Mouse (Mus musculus) neural tube, embryonic 15.5 days (tissue): ENCODE data around the gene Pmm1. TPM values are rescaled to one million over a fixed set of nuclear protein-coding genes. Genes with fewer than 3 reads are reported as not detected.
A peak's percentile ranks its signal among the peaks of the same experiment; 100 is the strongest.
"Not testable (repeated sequence)": the region's sequence is repeated elsewhere in the genome, so short reads cannot be mapped to it uniquely, and the experiment has no call there.

Experiments
- ATAC-seq: fragments of 200-750 bp; cut with Nextera tagmentation; 2 replicates; pipeline ENCODE4 v1.8.0; 2017; ENCODE audit warnings: mild to moderate bottlenecking, moderate TSS enrichment, moderate library complexity; ENCODE audit not compliant: low FRiP score
- H3K27ac ChIP-seq: fragments of 300-500 bp; sonication (generic); replicated peaks from 2 replicates; pipeline ENCODE4 v1.5.1; 2015; ENCODE audit warnings: mild to moderate bottlenecking, inconsistent platforms
- H3K27me3 ChIP-seq: fragments of 300-500 bp; sonication (generic); replicated peaks from 2 replicates; pipeline ENCODE4 v1.6.1; 2015; ENCODE audit warnings: inconsistent platforms
- H3K36me3 ChIP-seq: fragments of 300-500 bp; sonication (generic); 2 replicates; pipeline ENCODE4 v1.6.1; 2015; ENCODE audit warnings: inconsistent platforms
- H3K4me1 ChIP-seq: fragments of 300-500 bp; sonication (generic); 2 replicates; pipeline ENCODE4 v1.6.1; 2015; ENCODE audit warnings: inconsistent platforms
- H3K4me2 ChIP-seq: fragments of 300-500 bp; sonication (generic); 2 replicates; pipeline ENCODE4 v1.6.1; 2015; ENCODE audit warnings: inconsistent platforms, mild to moderate bottlenecking, moderate library complexity
- H3K4me3 ChIP-seq: fragments of 300-500 bp; sonication (generic); replicated peaks from 2 replicates; pipeline ENCODE4 v1.5.1; 2015; ENCODE audit warnings: mild to moderate bottlenecking, inconsistent platforms
- H3K9ac ChIP-seq: fragments of 300-500 bp; sonication (generic); replicated peaks from 2 replicates; pipeline ENCODE4 v1.6.1; 2015; ENCODE audit warnings: mild to moderate bottlenecking, inconsistent platforms
- H3K9me3 ChIP-seq: fragments of 300-500 bp; sonication (generic); replicated peaks from 2 replicates; pipeline ENCODE4 v1.6.1; 2016; ENCODE audit warnings: inconsistent platforms
- WGBS: fragments of 180-500 bp; shearing (Covaris S2); methylation state at CpG from one replicate; pipeline ENCODE4 v1.1.7; 2015; ENCODE audit warnings: mixed read lengths; 5-methylcytosine and 5-hydroxymethylcytosine counted together
- polyA plus RNA-seq: library from polyadenylated mRNA; unstranded; fragments of >200 nt; fragmentation: Nextera tagmentation; extraction: Ambion mirVana; gene quantifications from 2 replicates; pipeline ENCODE4 v1.2.1, GENCODE M21; 2015

Pmm1 gene
- polyA plus RNA-seq, 1 experiment from 2014 or later: 111 TPM

GRCm38 (mm10) chr15:81969635-81970034, 8.9 kb upstream of the Pmm1 start:
- WGBS: 71% methylated on average over 6 of the region's 6 CpGs

GRCm38 (mm10) chr15:81969173-81969572, 8.4 kb upstream of the Pmm1 start:
- 73% methylated on average over 7 of the region's 7 CpGs for WGBS
- Histone ChIP-seq H3K27ac (no peak overlapping the region), H3K4me1 (no peaks in the 10 kb centered on the region), H3K27me3 (no peaks in the 10 kb centered on the region), H3K36me3 (no peaks in the 10 kb centered on the region), H3K9ac (no peak overlapping the region), H3K4me3 (no peak overlapping the region), H3K9me3 (no peaks in the 10 kb centered on the region), H3K4me2 (no peak overlapping the region)
- ATAC-seq: no peak

More at GRCm38 (mm10) chr15:81969635-81970034, 8.9 kb upstream of the Pmm1 start:
- ATAC-seq, H3K36me3 ChIP-seq, H3K4me1 ChIP-seq, H3K9me3 ChIP-seq, H3K27ac ChIP-seq, H3K4me2 ChIP-seq, H3K27me3 ChIP-seq, H3K9ac ChIP-seq, H3K4me3 ChIP-seq: not testable (repeated sequence)

GRCm38 (mm10) chr15:81968447-81968846, 7.7 kb upstream of the Pmm1 start:
- Histone ChIP-seq H3K4me2 (no peak overlapping the region), H3K4me3 (no peak overlapping the region), H3K9me3 (no peaks in the 10 kb centered on the region), H3K4me1 (no peaks in the 10 kb centered on the region), H3K27ac (no peak overlapping the region), H3K36me3 (no peaks in the 10 kb centered on the region), H3K27me3 (no peaks in the 10 kb centered on the region), H3K9ac (no peak overlapping the region)
- ATAC-seq: no peak
- WGBS: 67% methylated on average over 2 of the region's 2 CpGs

GRCm38 (mm10) chr15:81967821-81968220, 7.1 kb upstream of the Pmm1 start:
- 91% methylated on average over 5 of the region's 5 CpGs for WGBS
- H3K27me3 ChIP-seq: no peaks in the 10 kb centered on the region

GRCm38 (mm10) chr15:81966062-81966829, 5.5 kb upstream of the Pmm1 start:
- WGBS: 85% methylated on average over 12 of the region's 14 CpGs
- no peak overlapping the region for H3K4me2 ChIP-seq
- ATAC-seq: no peak

More at GRCm38 (mm10) chr15:81967821-81968220, 7.1 kb upstream of the Pmm1 start:
- Histone ChIP-seq H3K9ac (no peak overlapping the region), H3K4me2 (no peak overlapping the region), H3K4me3 (no peak overlapping the region), H3K36me3 (no peaks in the 10 kb centered on the region), H3K9me3 (no peaks in the 10 kb centered on the region), H3K27ac (no peak overlapping the region), H3K4me1 (no peaks in the 10 kb centered on the region)
- no peak for ATAC-seq

GRCm38 (mm10) chr15:81964980-81965545, 4.3 kb upstream of the Pmm1 start:
- Histone ChIP-seq H3K36me3 (no peaks in the 10 kb centered on the region), H3K4me2 (no peak overlapping the region), H3K4me1 (peaks cover 6% of the 10 kb centered on the region; the same call in 1 of the 2 replicates), H3K9ac (no peak overlapping the region), H3K9me3 (no peaks in the 10 kb centered on the region), H3K27ac (no peak overlapping the region), H3K27me3 (no peaks in the 10 kb centered on the region), H3K4me3 (no peak overlapping the region)
- ATAC-seq: no peak
- 70% methylated on average over 4 of the region's 4 CpGs for WGBS

More at GRCm38 (mm10) chr15:81966062-81966829, 5.5 kb upstream of the Pmm1 start:
- H3K27me3 ChIP-seq: no peaks in the 10 kb centered on the region
- H3K9ac ChIP-seq: no peak overlapping the region
- no peak overlapping the region for H3K27ac ChIP-seq
- H3K9me3 ChIP-seq: no peaks in the 10 kb centered on the region
- no peaks in the 10 kb centered on the region for H3K36me3 ChIP-seq
- H3K4me1 ChIP-seq: peaks cover 3% of the 10 kb centered on the region; the same call in 1 of the 2 replicates
- no peak overlapping the region for H3K4me3 ChIP-seq

GRCm38 (mm10) chr15:81964262-81964661, 3.5 kb upstream of the Pmm1 start:
- no peaks in the 10 kb centered on the region for H3K27me3 ChIP-seq
- WGBS: 45% methylated on average over 1 of the region's 1 CpGs
- H3K4me3 ChIP-seq: no peak overlapping the region
- no peaks in the 10 kb centered on the region for H3K9me3 ChIP-seq
- ATAC-seq: no peak
- H3K4me1 ChIP-seq: peaks cover 13% of the 10 kb centered on the region
- no peak overlapping the region for H3K9ac ChIP-seq
- H3K27ac ChIP-seq: no peak overlapping the region
- H3K36me3 ChIP-seq: no peaks in the 10 kb centered on the region
- H3K4me2 ChIP-seq: no peak overlapping the region

- 2% methylated on average over 6 of the region's 8 CpGs for WGBS
- H3K4me3 ChIP-seq: peak overlapping the region; percentile 84
- peak overlapping the region; percentile 95; the same call in 1 of the 2 replicates for H3K27ac ChIP-seq
- H3K4me1 ChIP-seq: peaks cover 18% of the 10 kb centered on the region
- no peaks in the 10 kb centered on the region for H3K27me3 ChIP-seq
- no peaks in the 10 kb centered on the region for H3K9me3 ChIP-seq
- no peaks in the 10 kb centered on the region for H3K36me3 ChIP-seq
- peak overlapping the region; percentile 97 for H3K4me2 ChIP-seq
- no peak overlapping the region for H3K9ac ChIP-seq
- peak; percentile 40 for ATAC-seq
Observed at GRCm38 (mm10) chr15:81961078-81961451, 335 bp upstream of the Pmm1 start.

GRCm38 (mm10) chr15:81958906-81959305, 1.8 kb downstream of the Pmm1 start:
- H3K9me3 ChIP-seq: no peaks in the 10 kb centered on the region
- H3K27me3 ChIP-seq: no peaks in the 10 kb centered on the region
- no peak overlapping the region for H3K27ac ChIP-seq
- H3K36me3 ChIP-seq: peaks cover 18% of the 10 kb centered on the region
- no peak overlapping the region for H3K4me3 ChIP-seq
- H3K4me2 ChIP-seq: peak overlapping the region; percentile 97; the same call in 1 of the 2 replicates
- WGBS: 93% methylated on average over 3 of the region's 3 CpGs
- ATAC-seq: no peak
- H3K4me1 ChIP-seq: peaks cover 18% of the 10 kb centered on the region
- H3K9ac ChIP-seq: no peak overlapping the region

GRCm38 (mm10) chr15:81957598-81957997, 3.1 kb downstream of the Pmm1 start:
- WGBS: 90% methylated on average over 11 of the region's 11 CpGs
- H3K27me3 ChIP-seq: no peaks in the 10 kb centered on the region
- no peaks in the 10 kb centered on the region for H3K9me3 ChIP-seq
- no peak overlapping the region for H3K9ac ChIP-seq
- H3K4me3 ChIP-seq: no peak overlapping the region
- ATAC-seq: no peak
- H3K27ac ChIP-seq: no peak overlapping the region
- H3K4me2 ChIP-seq: no peak overlapping the region
- peaks cover 25% of the 10 kb centered on the region for H3K36me3 ChIP-seq
- peaks cover 18% of the 10 kb centered on the region for H3K4me1 ChIP-seq

GRCm38 (mm10) chr15:81956457-81956856, 4.3 kb downstream of the Pmm1 start:
- H3K9ac ChIP-seq: no peak overlapping the region
- H3K36me3 ChIP-seq: peaks cover 35% of the 10 kb centered on the region
- no peak overlapping the region for H3K4me3 ChIP-seq
- peaks cover 16% of the 10 kb centered on the region for H3K4me1 ChIP-seq
- no peak overlapping the region for H3K4me2 ChIP-seq
- H3K27ac ChIP-seq: no peak overlapping the region
- no peaks in the 10 kb centered on the region for H3K9me3 ChIP-seq
- 61% methylated on average over 8 of the region's 8 CpGs for WGBS
- H3K27me3 ChIP-seq: no peaks in the 10 kb centered on the region
- ATAC-seq: no peak

- H3K27me3 ChIP-seq: no peaks in the 10 kb centered on the region
- no peak for ATAC-seq
- H3K9me3 ChIP-seq: no peaks in the 10 kb centered on the region
- 92% methylated on average over 15 of the region's 15 CpGs for WGBS
- H3K4me3 ChIP-seq: no peak overlapping the region
- H3K27ac ChIP-seq: no peak overlapping the region
- peaks cover 46% of the 10 kb centered on the region for H3K36me3 ChIP-seq
- H3K4me1 ChIP-seq: peaks cover 15% of the 10 kb centered on the region
- H3K9ac ChIP-seq: no peak overlapping the region
- no peak overlapping the region for H3K4me2 ChIP-seq
Observed at GRCm38 (mm10) chr15:81955414-81955813, 5.3 kb downstream of the Pmm1 start.
